Mouse (Mus musculus): Measurements from ENCODE around the gene Phka1. TPM values are rescaled to one million over a fixed set of nuclear protein-coding genes. Genes with fewer than 3 reads are reported as not detected.
A peak's percentile ranks its signal among the peaks of the same experiment; 100 is the strongest.

Gene Phka1
- total RNA-seq, 2 experiments from 2014 or later: 22.3 to 24.3 TPM

GRCm38 (mm10) chrX:102476784-102477183 is 167.3 kb downstream of the Phka1 start:
- DNase-seq (ENCODE audit: low spot score in 2 of 2): peak; percentile 39 to 89

GRCm38 (mm10) chrX:102475555-102475954 is 168.5 kb downstream of the Phka1 start:
- DNase-seq (ENCODE audit: low spot score in 2 of 2): peak in 1 of 2 experiments; percentile 35

Other genes with a start within 250 kb of the Phka1 start
- gene Hdac8, start 138.9 kb downstream of the Phka1 start, total RNA-seq (2021): 10 to 100 TPM; 19.6 to 22.1 TPM
- not detected for gene Gm3880, start 42.7 kb upstream of the Phka1 start, total RNA-seq (2021)
- not detected for gene Gm9112, start 63.4 kb upstream of the Phka1 start, total RNA-seq (2021)
- not detected for gene Dmrtc1b, start 63.6 kb upstream of the Phka1 start, total RNA-seq (2021)
- gene Dmrtc1c1, start 158.7 kb upstream of the Phka1 start, total RNA-seq (2021): not detected
- not detected for gene Dmrtc1c2, start 210.4 kb upstream of the Phka1 start, total RNA-seq (2021)
- gene 1700031F05Rik, start 223.7 kb upstream of the Phka1 start, total RNA-seq (2021): not detected